Mouse (Mus musculus): ENCODE data around the gene Oxld1.

Gene Oxld1

DNA sequence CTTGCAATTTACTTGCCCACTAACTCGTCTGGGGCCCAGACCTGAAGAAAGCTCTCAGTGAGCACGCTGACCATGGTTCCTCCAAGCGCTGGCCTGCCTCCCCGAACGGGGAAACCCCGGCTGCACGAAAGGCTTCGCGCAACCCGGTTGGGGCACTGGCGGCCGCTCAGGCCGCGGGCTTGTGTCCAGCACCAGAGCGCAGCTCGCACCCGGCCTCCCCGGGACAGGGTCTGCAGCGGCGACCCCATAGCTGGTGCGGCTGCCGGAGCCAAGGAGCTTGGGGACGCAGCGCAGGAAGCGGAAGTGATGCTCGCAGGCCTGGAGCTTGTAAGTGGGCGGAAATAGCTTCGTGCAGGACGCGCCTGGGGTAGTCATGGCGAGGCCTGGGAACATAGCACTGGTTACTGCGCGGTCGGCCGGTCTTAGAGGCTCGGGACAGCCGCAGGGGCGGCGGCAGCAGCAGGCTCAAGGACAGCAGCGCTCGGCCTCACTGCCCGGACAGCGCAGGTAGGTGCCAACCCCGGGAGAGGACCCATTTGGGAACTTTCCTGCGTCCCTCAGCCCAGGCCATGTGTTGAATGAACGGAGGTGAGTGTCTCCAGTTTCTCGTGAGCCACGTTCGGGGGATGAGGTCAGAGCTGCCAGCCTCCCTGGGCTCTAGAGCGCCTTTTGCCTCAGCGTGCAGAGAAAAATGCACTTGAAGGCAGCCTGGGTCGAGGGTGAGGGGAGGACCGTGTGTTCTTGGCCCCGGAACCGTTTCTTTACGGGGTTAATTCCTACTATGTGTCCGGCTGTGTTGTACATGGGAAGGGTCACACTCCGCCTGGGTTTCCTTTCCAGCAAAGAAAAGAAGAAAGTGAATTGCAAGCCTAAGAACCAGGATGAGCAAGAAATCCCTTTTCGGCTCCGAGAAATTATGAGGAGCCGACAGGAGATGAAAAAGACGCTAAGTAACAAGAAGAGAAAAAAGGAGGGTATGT is at the start of gene Oxld1, which contains the start of gene Ccdc137:
Gene Oxld1 (minus strand): TSS at position 297 of the 980 bp plus-strand sequence.
Gene Ccdc137 (plus strand): TSS at position 344 of the 980 bp plus-strand sequence.
- DNase-seq: peak; percentile 85

DNA sequence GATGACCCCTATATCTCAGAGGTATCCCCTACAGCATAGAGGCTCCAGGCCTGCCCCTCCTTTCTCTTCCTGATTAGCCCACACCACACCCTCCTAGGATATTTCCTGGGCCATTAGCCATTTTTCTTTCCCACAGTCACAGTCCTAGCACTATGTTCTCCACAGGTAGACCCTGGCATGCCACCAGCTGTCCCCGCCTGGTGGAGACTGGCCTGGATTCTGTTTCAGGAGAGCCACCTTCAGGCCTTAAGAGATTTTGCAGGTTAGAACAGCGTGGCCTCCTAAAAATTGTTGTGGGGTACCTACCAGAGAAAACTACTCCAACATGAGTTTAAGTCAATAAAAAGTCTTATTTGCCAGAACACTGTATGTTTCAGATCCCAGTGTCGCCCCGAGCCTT is 49.0 kb upstream of the Oxld1 start:
- peak; percentile 63 for DNase-seq

DNA sequence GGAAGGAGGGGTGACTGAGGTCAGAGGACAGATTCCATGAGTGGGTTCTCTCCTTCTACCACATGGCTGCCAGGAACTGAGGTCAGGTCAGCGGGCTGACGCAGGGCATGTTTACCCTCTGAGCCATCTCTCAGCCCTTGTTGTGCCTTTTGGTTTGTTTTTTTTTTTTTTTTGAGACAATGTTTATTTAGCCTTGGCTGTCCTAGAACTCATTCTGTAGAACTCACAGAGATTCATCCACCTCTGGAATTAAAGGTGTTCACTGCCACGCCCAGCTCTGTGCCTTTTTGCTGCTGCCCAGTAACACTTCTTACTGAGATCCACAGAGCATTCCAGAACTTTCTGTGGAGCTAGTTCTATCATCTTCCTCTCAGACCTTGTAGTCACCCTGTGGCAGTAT is 47.8 kb upstream of the Oxld1 start:
- DNase-seq: no peak

GRCm38 (mm10) chr11:120501701-120502100 is 43.8 kb upstream of the Oxld1 start:
- DNase-seq: no peak

GRCm38 (mm10) chr11:120501018-120501417 is 43.1 kb upstream of the Oxld1 start:
- DNase-seq: no peak

- DNase-seq: peak; percentile 92
Observed at GRCm38 (mm10) chr11:120500357-120500756, 42.5 kb upstream of the Oxld1 start.

GRCm38 (mm10) chr11:120499894-120500293 is 42.0 kb upstream of the Oxld1 start:
- no peak for DNase-seq

- no peak for DNase-seq
Observed at GRCm38 (mm10) chr11:120498891-120499290, 41.0 kb upstream of the Oxld1 start.

- DNase-seq: no peak
Observed at GRCm38 (mm10) chr11:120498226-120498625, 40.4 kb upstream of the Oxld1 start.

DNA sequence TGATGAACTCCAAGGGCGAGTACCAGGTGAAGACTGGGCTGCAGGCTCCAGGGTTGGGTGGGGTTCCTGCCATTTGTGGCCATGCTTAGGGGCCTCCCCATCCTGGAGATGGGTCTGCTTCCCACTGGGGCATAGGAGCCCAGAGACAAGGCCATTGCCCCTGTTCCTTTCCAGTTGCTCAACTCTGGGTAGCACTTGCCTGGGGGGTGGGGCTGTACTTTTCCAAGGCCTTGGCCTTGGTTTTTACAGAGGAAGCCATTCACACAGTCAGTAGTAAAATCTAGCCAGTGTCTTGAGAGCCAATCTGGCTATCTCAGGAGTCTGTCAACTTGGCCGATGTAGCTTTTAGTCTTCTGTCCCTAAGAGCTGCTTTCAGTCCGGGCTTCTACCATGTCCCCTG is 39.6 kb upstream of the Oxld1 start:
- DNase-seq: no peak

DNA sequence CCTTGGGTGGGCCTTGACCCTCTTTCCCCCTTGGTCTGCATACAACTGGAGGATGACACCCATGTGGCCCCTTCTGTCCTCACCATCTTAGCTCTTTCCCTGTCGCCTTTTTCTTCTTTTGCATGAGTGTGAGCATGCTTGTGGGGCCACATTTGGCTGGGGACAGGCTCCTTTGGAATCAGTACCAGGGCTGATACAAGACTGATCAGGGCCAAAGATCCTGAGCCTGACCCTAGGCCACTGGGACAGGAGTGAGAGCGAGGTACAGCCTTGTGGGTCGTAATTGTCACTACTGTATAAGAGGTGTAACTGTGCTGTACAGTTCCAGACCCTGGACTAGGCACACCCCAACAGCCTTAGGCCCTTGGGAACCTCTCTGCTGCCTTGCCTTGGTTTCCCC is 36.0 kb upstream of the Oxld1 start:
- DNase-seq: no peak

- DNase-seq: peak; percentile 55
Observed at GRCm38 (mm10) chr11:120493351-120493750, 35.5 kb upstream of the Oxld1 start.

- DNase-seq: no peak
Observed at GRCm38 (mm10) chr11:120492878-120493203, 35.0 kb upstream of the Oxld1 start.

- peak; percentile 74 for DNase-seq
Observed at GRCm38 (mm10) chr11:120492024-120492877, 34.4 kb upstream of the Oxld1 start.

DNA sequence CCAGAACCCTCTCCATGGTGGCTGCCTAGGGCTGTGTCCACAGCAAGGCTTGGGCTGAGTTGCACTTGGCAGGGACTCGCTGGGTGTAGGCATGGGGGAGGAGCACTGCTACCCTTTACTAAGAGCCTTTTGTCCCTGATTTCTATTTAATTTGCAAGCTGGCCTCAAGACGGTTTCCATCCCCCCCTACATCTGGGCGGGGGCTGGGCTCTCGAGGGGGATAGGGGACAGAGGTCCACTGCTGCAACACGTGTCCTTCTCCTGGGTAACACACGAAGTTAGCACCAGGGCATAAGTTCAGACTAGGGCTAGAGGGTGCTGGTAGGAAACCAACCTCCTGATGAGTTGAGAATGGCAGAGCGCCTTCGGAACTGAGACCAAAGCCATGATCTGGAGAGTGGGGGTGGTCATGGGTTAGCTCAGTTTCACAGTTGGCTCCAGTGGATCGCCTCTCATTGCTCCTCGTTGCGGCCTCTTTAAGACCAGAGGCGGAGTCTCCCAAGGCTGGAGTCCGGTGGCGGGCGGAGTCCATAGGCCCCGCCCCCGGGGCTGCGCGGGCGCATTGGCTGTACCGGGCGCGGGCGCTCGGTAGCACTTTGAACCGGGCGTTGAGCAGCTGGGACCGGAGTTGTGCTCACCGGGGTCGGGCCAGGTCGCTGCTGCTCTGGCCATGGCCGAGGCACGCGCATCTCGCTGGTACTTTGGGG is 33.6 kb upstream of the Oxld1 start, which contains the start of gene Slc25a10:
Gene Slc25a10 (plus strand): TSS at position 524 of the 707 bp plus-strand sequence.
- peak; percentile 96 for DNase-seq

DNA sequence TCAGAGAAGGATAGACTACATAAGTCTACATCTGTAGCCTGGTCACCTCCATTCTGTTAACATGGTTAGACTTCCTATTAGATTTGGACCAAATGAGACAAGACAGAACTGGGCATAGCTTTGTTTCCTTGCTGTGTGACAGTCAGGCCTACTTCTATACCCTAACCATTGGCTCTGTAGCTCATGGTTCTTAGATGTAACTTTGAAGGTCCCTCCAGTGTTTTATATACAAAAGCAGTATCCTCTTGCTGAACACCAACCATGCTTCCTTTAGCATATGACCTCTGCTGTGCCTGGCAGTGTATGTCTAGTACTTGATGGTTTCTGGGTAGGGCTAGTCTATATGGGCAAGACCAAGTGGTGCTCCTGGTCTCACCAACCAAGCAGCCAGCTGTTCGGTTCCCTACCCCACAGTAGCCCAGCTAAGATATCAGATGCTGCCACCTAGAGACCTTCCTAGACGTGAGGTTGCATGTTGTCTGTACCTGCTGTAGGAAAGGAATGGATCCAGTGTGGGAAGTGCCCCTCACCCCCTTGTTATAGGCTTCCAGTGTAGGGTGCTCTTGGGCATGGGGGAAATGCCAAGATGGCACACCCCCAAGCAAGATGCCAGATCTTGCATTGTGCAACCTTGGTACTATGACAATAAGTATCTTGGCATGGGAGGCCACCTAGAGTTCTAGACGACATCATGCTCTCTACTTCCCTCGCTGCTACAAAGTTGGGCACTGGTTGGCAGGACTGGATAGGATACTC is 32.6 kb upstream of the Oxld1 start:
- DNase-seq: peak; percentile 21

GRCm38 (mm10) chr11:120489054-120489761 is 31.3 kb upstream of the Oxld1 start:
- peak; percentile 90 for DNase-seq

DNA sequence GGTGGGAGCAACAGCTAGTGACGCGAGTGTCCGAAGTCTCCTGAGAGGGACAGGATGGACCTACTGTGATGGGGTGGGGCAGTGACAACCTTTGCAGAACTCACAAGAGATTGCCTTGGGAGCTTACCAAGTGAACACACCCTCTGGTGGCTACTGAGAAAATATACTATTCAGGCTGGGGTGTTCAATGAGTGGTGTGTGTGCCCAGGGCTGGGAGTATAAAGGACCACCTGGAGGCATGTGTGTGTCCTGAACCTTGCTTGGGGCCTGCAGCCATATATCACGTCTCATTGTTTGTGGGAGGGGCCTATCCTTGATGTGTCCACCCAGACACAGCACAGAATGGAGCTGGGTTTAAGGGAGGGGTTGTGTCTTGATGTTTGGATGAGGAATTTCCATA is 30.6 kb upstream of the Oxld1 start:
- DNase-seq: peak; percentile 8

DNA sequence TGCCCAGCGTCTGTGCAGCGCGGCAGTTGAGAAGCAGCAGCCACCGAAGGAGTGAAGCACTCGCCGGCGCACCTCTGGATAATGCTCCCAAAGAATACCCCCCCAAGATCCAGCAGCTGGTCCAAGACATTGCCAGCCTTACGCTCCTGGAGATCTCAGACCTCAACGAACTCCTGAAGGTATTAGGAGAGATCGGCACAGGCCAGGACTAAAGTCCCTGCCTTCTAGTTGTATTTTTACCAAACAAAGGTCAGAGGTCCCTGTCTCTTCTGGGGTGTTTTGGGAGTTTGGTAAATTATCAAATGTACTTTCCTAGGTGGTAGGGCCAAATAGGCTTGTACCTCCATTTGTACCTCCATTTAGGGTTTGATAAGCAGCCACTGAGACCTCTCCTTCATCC is 27.4 kb upstream of the Oxld1 start:
- peak; percentile 70 for DNase-seq

DNA sequence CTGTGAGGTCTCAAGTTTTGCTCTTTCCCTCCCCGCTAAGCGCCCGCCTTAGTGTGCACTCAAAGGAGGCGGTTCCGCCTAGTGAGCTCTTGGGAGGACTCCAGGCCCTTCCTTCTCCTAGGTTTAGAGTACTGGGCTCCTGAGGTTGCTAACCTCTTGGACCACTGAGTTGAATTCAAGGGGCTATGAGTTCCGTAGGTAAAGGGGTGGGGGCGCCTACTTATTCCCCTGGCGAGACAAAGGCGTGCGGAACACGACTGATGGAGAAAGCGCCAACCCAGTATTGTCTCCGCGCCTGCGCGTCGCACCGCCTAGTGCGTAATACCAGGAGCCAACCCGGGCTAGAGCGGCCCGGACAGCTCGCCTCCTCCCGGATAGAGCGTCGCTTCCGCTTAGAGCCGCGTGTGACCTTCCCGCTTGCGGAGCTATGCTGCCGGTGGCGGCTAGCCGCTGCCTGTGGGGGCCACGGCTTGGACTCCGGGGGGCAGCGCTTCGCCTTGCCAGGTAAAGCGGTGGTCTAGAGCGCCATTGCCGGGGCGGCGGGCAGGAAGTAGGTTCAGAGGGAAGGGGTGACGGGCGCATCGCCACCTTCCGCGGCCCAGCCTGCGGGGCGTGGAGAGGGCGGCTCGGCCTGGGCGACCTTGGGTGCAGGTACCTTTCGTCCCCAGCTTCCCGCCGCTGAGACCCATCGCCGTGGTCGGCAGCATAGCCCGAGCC is 26.6 kb upstream of the Oxld1 start, which contains the start of gene Mrpl12:
Gene Mrpl12 (plus strand): TSS at position 349 of the 717 bp plus-strand sequence.
- DNase-seq: peak; percentile 94

All from kidney, postnatal 14 days (tissue).